Mouse (Mus musculus) midbrain, postnatal 0 days (tissue): ENCODE measurements at regions not wholly inside any gene's neighbourhood (a gene's known extent, or its start where the extent isn't known, plus 50 kb on each side); places are given as distances from the start of the nearest gene placed in this dataset.
A peak's percentile ranks its signal among the peaks of the same experiment; 100 is the strongest.

Experiments used
- ATAC-seq: fragments of 200-750 bp; cut with Nextera tagmentation; 2 replicates; pipeline ENCODE4 v1.8.0; 2017; ENCODE audit warnings: moderate number of reproducible peaks, mild to moderate bottlenecking, moderate TSS enrichment, moderate library complexity; ENCODE audit not compliant: low FRiP score
- DNase-seq: peaks from one replicate; pipeline ENCODE4 v3.0.0-alpha.2; 2015; ENCODE audit warnings: low spot score
- H3K27ac ChIP-seq: fragments of 300-500 bp; sonication (generic); 2 replicates; pipeline ENCODE4 v1.5.1; 2014; ENCODE audit warnings: low read depth, mild to moderate bottlenecking, low read length, mixed read lengths
- H3K27me3 ChIP-seq: fragments of 300-500 bp; sonication (generic); 2 replicates; pipeline ENCODE4 v1.6.1; 2014; ENCODE audit warnings: low read length, control low read depth, mixed read lengths; ENCODE audit not compliant: insufficient read depth
- H3K36me3 ChIP-seq: fragments of 300-500 bp; sonication (generic); 2 replicates; pipeline ENCODE4 v1.6.1; 2014; ENCODE audit warnings: low read length, control low read depth, mixed read lengths; ENCODE audit not compliant: insufficient read depth
- H3K4me1 ChIP-seq: fragments of 300-500 bp; sonication (generic); 2 replicates; pipeline ENCODE4 v1.6.1; 2014; ENCODE audit warnings: mild to moderate bottlenecking, control low read depth, antibody characterized with exemption, low read length, mixed read lengths; ENCODE audit not compliant: insufficient read depth
- H3K4me2 ChIP-seq: fragments of 300-500 bp; sonication (generic); 2 replicates; pipeline ENCODE4 v1.6.1; 2014; ENCODE audit warnings: low read depth, mild to moderate bottlenecking, low read length, mixed read lengths; ENCODE audit not compliant: poor library complexity, severe bottlenecking
- H3K4me3 ChIP-seq: fragments of 300-500 bp; sonication (generic); 2 replicates; pipeline ENCODE4 v1.5.1; 2014; ENCODE audit warnings: low read depth, mild to moderate bottlenecking, low read length, moderate library complexity
- H3K9ac ChIP-seq: fragments of 300-500 bp; sonication (generic); replicated peaks from 2 replicates; pipeline ENCODE4 v1.6.1; 2014; ENCODE audit warnings: mild to moderate bottlenecking, low read length, moderate library complexity, mixed read lengths; ENCODE audit not compliant: poor library complexity, severe bottlenecking
- H3K9me3 ChIP-seq: fragments of 300-500 bp; sonication (generic); 2 replicates; pipeline ENCODE4 v1.6.1; 2016; ENCODE audit warnings: low read length, control low read depth
- CTCF ChIP-seq: IDR thresholded peaks from 2 replicates; pipeline ENCODE4 v1.5.1; 2016; ENCODE audit warnings: antibody characterized with exemption, mild to moderate bottlenecking
- WGBS: fragments of 180-500 bp; shearing (Covaris S2); extraction: QIAGEN DNeasy Blood & Tissue Kit; methylation state at CpG from one replicate; pipeline ENCODE4 v1.1.7; 2014; 5-methylcytosine and 5-hydroxymethylcytosine counted together

- Histone ChIP-seq H3K4me3 (no peak overlapping the region), H3K4me1 (no peaks in the 10 kb centered on the region), H3K4me2 (no peak overlapping the region), H3K9ac (no peak overlapping the region), H3K27ac (no peak overlapping the region), H3K36me3 (no peaks in the 10 kb centered on the region), H3K9me3 (no peaks in the 10 kb centered on the region), H3K27me3 (no peaks in the 10 kb centered on the region)
- TF ChIP-seq CTCF, result no peak
- DNase-seq (no peak), ATAC-seq (no peak)
- WGBS, result 75% methylated on average over 2 of the region's 2 CpGs
Observed at GRCm38 (mm10) chr11:65638211-65638610, 149.9 kb downstream of the Map2k4 start.

DNA sequence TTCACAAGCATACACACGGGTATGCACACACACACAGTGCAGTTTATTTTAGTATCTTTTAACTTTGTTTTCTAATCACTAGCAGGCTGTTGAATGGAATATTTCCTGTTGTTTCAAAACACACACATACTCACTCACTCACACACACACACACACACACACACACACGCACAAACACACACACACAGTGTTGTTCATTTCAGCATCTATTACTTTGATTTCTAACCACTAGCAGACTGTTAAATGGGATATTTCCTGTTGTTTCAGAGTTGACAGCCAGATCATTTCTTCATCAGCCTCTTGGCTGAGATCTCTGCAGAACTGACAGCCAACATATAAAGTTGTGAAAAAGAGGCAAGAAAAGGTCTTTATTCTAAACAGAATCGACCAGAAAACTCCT is 150.9 kb downstream of the Map2k4 start:
- Histone ChIP-seq H3K4me2 (no peak overlapping the region), H3K36me3 (no peaks in the 10 kb centered on the region), H3K27ac (no peak overlapping the region), H3K4me1 (no peaks in the 10 kb centered on the region), H3K27me3 (no peaks in the 10 kb centered on the region), H3K4me3 (no peak overlapping the region), H3K9me3 (no peaks in the 10 kb centered on the region), H3K9ac (no peak overlapping the region)
- ATAC-seq (no peak), DNase-seq (no peak)
- no peak for TF ChIP-seq CTCF
- WGBS, result 78% methylated on average over 3 of the region's 3 CpGs

DNA sequence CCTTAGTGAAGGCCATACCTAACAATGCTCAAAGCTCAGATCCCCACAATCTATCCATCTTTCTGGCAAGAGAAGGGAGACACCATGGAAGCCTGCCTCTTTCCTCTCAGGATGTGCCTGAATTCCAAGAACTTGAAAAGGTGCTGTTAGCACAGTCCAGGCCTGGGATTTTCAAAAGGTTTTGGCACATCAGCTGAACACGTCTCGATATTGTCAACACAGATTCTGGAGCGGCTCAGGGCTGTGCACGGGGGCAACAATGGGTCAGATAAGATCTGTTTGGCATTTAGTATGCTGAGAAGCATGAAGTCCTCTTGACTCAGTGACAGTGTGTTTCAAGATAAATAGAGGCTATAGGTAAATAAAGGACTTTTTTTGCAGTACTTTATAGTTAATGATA is 152.8 kb downstream of the Map2k4 start:
- no peak overlapping the region for H3K27ac ChIP-seq
- no peaks in the 10 kb centered on the region for H3K4me1 ChIP-seq
- 83% methylated on average over 4 of the region's 4 CpGs for WGBS
- no peak overlapping the region for H3K4me2 ChIP-seq
- no peak for DNase-seq
- H3K4me3 ChIP-seq, result no peak overlapping the region
- no peak for ATAC-seq
- TF ChIP-seq CTCF, result no peak
- H3K27me3 ChIP-seq, result no peaks in the 10 kb centered on the region
- no peaks in the 10 kb centered on the region for H3K9me3 ChIP-seq
- no peak overlapping the region for H3K9ac ChIP-seq
- no peaks in the 10 kb centered on the region for H3K36me3 ChIP-seq

DNA sequence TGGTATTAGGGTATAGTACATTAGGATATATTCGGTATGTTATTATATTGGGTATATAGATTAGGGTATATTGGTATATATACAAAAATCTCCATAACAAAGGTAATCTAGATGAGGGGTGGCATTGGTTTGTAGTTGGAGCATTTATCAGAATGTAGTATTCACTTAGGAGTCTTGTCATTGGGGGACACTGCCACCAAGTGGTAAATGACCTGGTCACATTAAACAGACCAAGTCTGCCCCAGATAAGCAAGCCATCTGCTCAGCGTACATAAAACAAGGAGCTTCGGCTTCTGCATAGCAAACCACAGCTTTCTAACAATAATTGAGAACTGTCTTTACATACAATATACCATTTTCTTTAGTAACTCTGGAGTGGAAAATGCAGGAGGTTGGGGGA is 156.9 kb downstream of the Map2k4 start:
- Histone ChIP-seq H3K9ac (no peak overlapping the region), H3K4me2 (no peak overlapping the region), H3K4me3 (no peak overlapping the region), H3K27me3 (no peaks in the 10 kb centered on the region), H3K4me1 (no peaks in the 10 kb centered on the region), H3K36me3 (no peaks in the 10 kb centered on the region), H3K27ac (no peak overlapping the region), H3K9me3 (no peaks in the 10 kb centered on the region)
- peak; percentile 75 for DNase-seq
- TF ChIP-seq CTCF, result peak; percentile 79
- ATAC-seq, result no peak
- WGBS, result 75% methylated on average over 3 of the region's 3 CpGs

DNA sequence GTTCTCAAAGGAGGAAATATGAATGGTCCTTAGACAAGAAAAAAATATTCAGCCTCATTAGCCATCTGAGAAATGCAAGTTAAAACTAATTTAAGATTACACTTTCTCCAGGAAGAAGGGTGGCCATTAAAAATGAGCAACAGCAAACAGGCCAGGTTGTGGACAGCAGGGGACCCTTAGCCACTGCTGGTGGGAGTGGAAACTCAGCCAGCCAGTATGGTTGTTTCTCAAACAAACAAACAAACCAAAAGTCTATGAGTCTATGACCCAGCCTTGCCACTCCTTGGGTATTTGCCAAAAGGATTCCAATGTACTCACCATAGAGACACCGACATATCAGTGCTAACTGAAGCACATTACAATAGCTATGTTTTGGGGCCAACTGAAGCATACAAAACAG is 157.7 kb downstream of the Map2k4 start:
- ATAC-seq, result no peak
- Histone ChIP-seq H3K27ac (no peak overlapping the region), H3K9ac (no peak overlapping the region), H3K27me3 (no peaks in the 10 kb centered on the region), H3K4me3 (no peak overlapping the region), H3K4me2 (no peak overlapping the region), H3K4me1 (no peaks in the 10 kb centered on the region), H3K9me3 (no peaks in the 10 kb centered on the region), H3K36me3 (no peaks in the 10 kb centered on the region)
- 78% methylated on average over 1 of the region's 1 CpGs for WGBS
- peak; percentile 32 for DNase-seq
- TF ChIP-seq CTCF, result no peak

DNA sequence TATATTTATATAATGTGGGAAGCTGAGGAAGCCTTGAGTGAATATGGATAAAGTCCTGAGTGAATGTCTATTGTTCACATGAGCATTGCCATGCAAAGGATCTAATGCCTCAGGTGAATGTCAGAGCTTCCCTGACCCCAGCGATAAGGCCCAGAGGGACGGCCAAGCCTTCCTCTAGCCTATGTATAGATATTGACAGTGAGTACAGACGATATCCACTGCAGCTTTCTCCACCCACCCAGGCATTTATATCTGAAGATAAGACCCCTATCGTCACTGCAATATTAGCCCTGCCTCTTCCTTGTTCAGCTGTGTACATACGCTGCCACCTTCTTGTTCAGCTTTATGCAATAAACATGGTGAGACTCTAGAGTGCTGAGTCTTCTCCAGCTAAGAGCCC is 158.8 kb downstream of the Map2k4 start:
- Histone ChIP-seq H3K36me3 (no peaks in the 10 kb centered on the region), H3K4me3 (no peak overlapping the region), H3K9me3 (no peaks in the 10 kb centered on the region), H3K4me1 (no peaks in the 10 kb centered on the region), H3K4me2 (no peak overlapping the region), H3K9ac (no peak overlapping the region), H3K27me3 (no peaks in the 10 kb centered on the region), H3K27ac (no peak overlapping the region)
- TF ChIP-seq CTCF, result no peak
- ATAC-seq (no peak), DNase-seq (no peak)
- 92% methylated on average over 5 of the region's 5 CpGs for WGBS

- 90% methylated on average over 4 of the region's 4 CpGs for WGBS
- no peaks in the 10 kb centered on the region for H3K27me3 ChIP-seq
- DNase-seq, result no peak
Observed at GRCm38 (mm10) chr11:65618976-65619375, 169.1 kb downstream of the Map2k4 start.

More at GRCm38 (mm10) chr11:65618976-65619375, 169.1 kb downstream of the Map2k4 start:
- Histone ChIP-seq H3K4me1 (no peaks in the 10 kb centered on the region), H3K9me3 (no peaks in the 10 kb centered on the region), H3K9ac (no peak overlapping the region), H3K4me3 (no peak overlapping the region), H3K36me3 (no peaks in the 10 kb centered on the region), H3K4me2 (no peak overlapping the region), H3K27ac (no peak overlapping the region)
- no peak for TF ChIP-seq CTCF
- ATAC-seq, result no peak
